Mouse (Mus musculus) kidney, embryonic 14.5 days (tissue): Measurements from ENCODE around the gene Cox19. TPM values are rescaled to one million over a fixed set of nuclear protein-coding genes. Genes with fewer than 3 reads are reported as not detected.

Experiments
- ATAC-seq: fragments of 200-750 bp; cut with Nextera tagmentation; 2 replicates; pipeline ENCODE4 v1.8.0; 2017; ENCODE audit warnings: moderate number of reproducible peaks, mild to moderate bottlenecking, moderate TSS enrichment, moderate library complexity; ENCODE audit not compliant: low FRiP score, low TSS enrichment
- H3K27ac ChIP-seq: fragments of 300-500 bp; sonication (generic); 2 replicates; pipeline ENCODE4 v1.5.1; 2014; ENCODE audit warnings: low read depth, mild to moderate bottlenecking, low read length, moderate library complexity, mixed read lengths
- H3K27me3 ChIP-seq: fragments of 300-500 bp; sonication (generic); 2 replicates; pipeline ENCODE4 v1.6.1; 2014; ENCODE audit warnings: mild to moderate bottlenecking, low read length; ENCODE audit not compliant: control insufficient read depth, insufficient read depth
- H3K36me3 ChIP-seq: fragments of 300-500 bp; sonication (generic); 2 replicates; pipeline ENCODE4 v1.6.1; 2014; ENCODE audit warnings: low read length, mixed read lengths; ENCODE audit not compliant: control insufficient read depth, insufficient read depth
- H3K4me1 ChIP-seq: fragments of 300-500 bp; sonication (generic); 2 replicates; pipeline ENCODE4 v1.6.1; 2014; ENCODE audit warnings: low read length, mixed read lengths; ENCODE audit not compliant: control insufficient read depth, insufficient read depth
- H3K4me2 ChIP-seq: fragments of 300-500 bp; sonication (generic); replicated peaks from 2 replicates; pipeline ENCODE4 v1.6.1; 2014; ENCODE audit warnings: low read depth, mild to moderate bottlenecking, low read length
- H3K4me3 ChIP-seq: fragments of 300-500 bp; sonication (generic); 2 replicates; pipeline ENCODE4 v1.5.1; 2014; ENCODE audit warnings: mild to moderate bottlenecking, low read length
- H3K9ac ChIP-seq: fragments of 300-500 bp; sonication (generic); 2 replicates; pipeline ENCODE4 v1.6.1; 2014; ENCODE audit warnings: low read depth, mild to moderate bottlenecking, low read length, moderate library complexity
- H3K9me3 ChIP-seq: fragments of 300-500 bp; sonication (generic); 2 replicates; pipeline ENCODE4 v1.6.1; 2016; ENCODE audit warnings: low read length; ENCODE audit not compliant: control insufficient read depth
- WGBS: fragments of 180-500 bp; shearing (Covaris S2); extraction: QIAGEN DNeasy Blood & Tissue Kit; methylation state at CpG from one replicate; pipeline ENCODE4 v1.1.7; 2014; 5-methylcytosine and 5-hydroxymethylcytosine counted together
- polyA plus RNA-seq: library from polyadenylated mRNA; unstranded; fragments of >200 nt; fragmentation: Nextera tagmentation; extraction: Ambion mirVana; gene quantifications from 2 replicates; pipeline ENCODE4 v1.2.1, GENCODE M21; 2014

Cox19 gene
- polyA plus RNA-seq, 1 experiment from 2014 or later: 105 TPM

DNA sequence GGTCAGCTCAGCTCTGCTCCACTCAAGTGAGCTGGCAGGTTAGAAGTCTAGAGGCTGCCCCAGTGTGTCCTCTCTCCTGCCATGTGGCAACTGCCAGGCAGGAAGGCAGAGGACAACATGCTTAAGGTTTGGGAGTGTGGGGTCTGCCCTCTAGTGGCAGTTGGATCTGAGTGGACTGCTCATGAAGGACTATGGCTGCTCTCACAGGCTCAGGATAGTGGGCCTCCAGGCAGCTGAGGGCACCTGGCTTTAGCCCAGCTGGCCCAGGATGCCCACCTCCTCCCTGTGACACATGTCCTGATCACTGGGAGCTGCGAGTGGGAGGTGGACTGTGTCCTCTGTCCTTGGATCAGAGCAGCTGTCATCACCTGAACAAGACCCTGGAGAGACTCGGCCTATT, 7.4 kb upstream of the Cox19 start:
- Histone ChIP-seq H3K4me1 (peaks cover 7% of the 10 kb centered on the region), H3K27me3 (no peaks in the 10 kb centered on the region), H3K36me3 (peaks cover 6% of the 10 kb centered on the region; the same call in 1 of the 2 replicates), H3K9me3 (no peaks in the 10 kb centered on the region), H3K4me2 (no peak overlapping the region), H3K4me3 (no peak overlapping the region), H3K27ac (no peak overlapping the region), H3K9ac (no peak overlapping the region)
- WGBS: 80% methylated on average over 2 of the region's 2 CpGs
- no peak for ATAC-seq

DNA sequence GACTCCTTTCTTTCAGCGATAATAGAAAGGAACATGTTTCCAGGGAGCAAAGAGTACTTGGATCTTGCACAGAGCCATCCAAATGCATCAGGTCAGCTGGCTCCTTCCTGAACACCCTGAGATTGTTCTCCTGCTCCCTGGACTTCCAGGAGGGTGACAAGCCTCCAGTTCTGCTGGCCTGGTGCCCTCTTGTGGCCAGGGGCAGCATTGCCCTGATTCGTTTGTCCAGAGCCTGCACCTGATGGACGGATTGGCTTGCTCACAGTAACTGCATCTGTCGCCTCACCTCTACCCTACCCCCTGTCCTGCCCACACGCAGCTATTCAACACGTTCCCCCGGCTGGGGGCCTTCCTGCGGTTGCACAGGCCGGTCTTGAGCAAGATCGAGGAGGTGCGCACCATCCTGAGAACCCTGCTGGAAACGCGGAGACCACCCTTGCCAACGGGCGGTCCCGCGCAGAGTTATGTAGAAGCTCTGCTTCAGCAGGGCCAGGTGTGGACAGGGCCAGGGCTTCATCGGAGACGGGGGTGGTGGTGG, 4.1 kb upstream of the Cox19 start:
- Histone ChIP-seq H3K4me2 (no peak overlapping the region), H3K27me3 (peaks cover 6% of the 10 kb centered on the region; the same call in 1 of the 2 replicates), H3K9me3 (no peaks in the 10 kb centered on the region), H3K36me3 (peaks cover 2% of the 10 kb centered on the region; the same call in 1 of the 2 replicates), H3K4me3 (no peak overlapping the region), H3K27ac (no peak overlapping the region), H3K9ac (no peak overlapping the region), H3K4me1 (peaks cover 13% of the 10 kb centered on the region)
- 34% methylated on average over 19 of the region's 19 CpGs for whole genome bisulfite sequencing
- ATAC-seq: no peak

DNA sequence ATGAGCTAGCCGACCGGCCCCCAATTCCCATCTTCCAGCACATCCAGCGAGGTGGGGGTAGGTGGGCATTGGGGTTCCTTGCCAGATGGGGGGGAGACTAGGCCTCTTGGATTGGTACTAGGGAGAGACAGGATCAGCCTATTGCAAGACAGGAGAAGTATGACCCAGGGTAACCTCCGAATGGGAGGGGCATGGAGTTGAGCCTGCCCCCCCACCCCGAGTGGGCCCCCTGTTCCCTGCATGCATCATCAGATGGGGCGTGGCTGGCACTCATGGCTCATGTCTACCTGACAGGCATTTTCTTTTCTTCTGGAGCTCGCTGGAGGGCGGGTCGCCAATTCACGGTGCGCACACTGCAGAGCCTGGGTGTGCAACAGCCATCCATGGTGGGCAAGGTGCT, 2.7 kb upstream of the Cox19 start:
- no peak overlapping the region for H3K4me2 ChIP-seq
- no peaks in the 10 kb centered on the region for H3K9me3 ChIP-seq
- no peak for ATAC-seq
- H3K27ac ChIP-seq: no peak overlapping the region
- H3K4me3 ChIP-seq: no peak overlapping the region
- WGBS: 87% methylated on average over 11 of the region's 11 CpGs
- H3K9ac ChIP-seq: no peak overlapping the region
- peaks cover 13% of the 10 kb centered on the region for H3K4me1 ChIP-seq
- H3K36me3 ChIP-seq: peaks cover 2% of the 10 kb centered on the region; the same call in 1 of the 2 replicates
- H3K27me3 ChIP-seq: peaks cover 6% of the 10 kb centered on the region; the same call in 1 of the 2 replicates

DNA sequence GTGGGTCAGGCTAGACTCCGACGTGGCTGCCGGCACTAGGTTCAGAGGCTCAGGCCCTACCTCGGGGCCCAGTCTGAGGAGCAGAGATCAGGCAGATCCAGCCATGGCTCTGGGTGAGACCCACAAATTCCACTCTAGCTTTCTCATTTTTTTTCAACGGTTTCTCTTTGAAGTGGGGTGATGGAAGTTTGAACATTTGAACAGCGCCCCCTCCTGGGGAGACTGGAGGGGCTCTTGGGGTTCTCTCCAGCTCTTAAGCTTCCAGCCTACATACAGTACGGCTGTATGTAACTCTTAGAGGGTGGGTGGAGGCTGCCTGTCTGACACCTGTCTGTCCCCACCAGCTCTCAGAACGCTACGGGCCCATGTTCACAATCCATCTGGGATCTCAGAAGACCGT, 2.3 kb upstream of the Cox19 start:
- H3K27ac ChIP-seq: no peak overlapping the region
- peaks cover 6% of the 10 kb centered on the region; the same call in 1 of the 2 replicates for H3K27me3 ChIP-seq
- no peak for ATAC-seq
- no peaks in the 10 kb centered on the region; the same call in 1 of the 2 replicates for H3K36me3 ChIP-seq
- H3K4me3 ChIP-seq: no peak overlapping the region
- H3K9ac ChIP-seq: no peak overlapping the region
- H3K4me1 ChIP-seq: peaks cover 13% of the 10 kb centered on the region
- no peaks in the 10 kb centered on the region for H3K9me3 ChIP-seq
- WGBS: 66% methylated on average over 10 of the region's 10 CpGs
- no peak overlapping the region for H3K4me2 ChIP-seq

DNA sequence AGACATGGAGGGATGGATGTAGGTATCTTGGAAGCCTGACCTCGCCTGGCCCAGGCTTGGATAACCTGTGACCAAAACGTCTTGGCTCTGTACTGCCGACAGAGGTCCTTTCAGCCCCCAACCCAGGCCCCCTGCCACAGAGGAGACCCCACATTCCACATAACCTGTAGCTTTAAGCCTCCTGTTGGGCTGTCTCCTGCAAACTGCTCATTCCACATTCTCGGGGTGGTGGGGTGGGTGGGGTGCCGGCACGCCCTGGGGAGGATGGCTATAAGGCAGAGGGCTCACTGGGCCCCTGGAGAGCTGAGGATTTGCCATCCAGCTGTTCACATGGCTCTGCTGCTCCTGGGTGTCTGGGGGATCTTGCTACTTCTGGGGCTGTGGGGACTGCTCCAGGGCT, 1.1 kb upstream of the Cox19 start, which contains the start of gene Cyp2w1:
Gene Cyp2w1, plus strand, starts transcription at position 301 of the 400 bp plus-strand sequence.
- Histone ChIP-seq H3K4me1 (peaks cover 13% of the 10 kb centered on the region), H3K9ac (no peak within 1 kb of the TSS), H3K4me2 (no peak within 1 kb of the TSS), H3K4me3 (no peak within 1 kb of the TSS), H3K36me3 (no peaks in the 10 kb centered on the region), H3K27ac (no peak within 1 kb of the TSS), H3K9me3 (no peaks in the 10 kb centered on the region), H3K27me3 (peaks cover 6% of the 10 kb centered on the region; the same call in 1 of the 2 replicates)
- 51% methylated on average over 6 of the region's 6 CpGs for WGBS
- ATAC-seq: no peak

DNA sequence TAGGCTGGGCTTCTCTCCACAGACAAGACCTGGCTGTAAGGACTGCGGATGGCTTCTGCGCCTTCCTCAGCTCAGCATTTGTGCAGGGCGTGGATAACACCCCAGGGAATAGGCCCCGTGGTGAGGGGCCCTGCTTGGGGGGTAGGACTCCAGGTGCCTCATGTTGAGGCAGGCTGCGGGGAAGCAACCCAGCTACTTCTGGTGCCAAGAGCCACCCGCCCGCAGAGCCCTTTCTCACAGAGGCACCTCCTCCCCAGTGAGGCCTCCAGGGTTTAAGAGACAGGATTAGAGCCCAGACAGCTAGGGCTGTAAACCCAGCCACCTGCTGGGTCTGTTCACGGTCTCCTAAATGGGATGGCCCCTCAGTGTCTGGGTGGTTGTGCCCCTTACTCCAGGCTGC, 410 bp upstream of the Cox19 start:
- no peak overlapping the region for H3K4me2 ChIP-seq
- no peaks in the 10 kb centered on the region for H3K9me3 ChIP-seq
- H3K4me3 ChIP-seq: no peak overlapping the region
- no peak overlapping the region for H3K27ac ChIP-seq
- ATAC-seq: no peak
- H3K27me3 ChIP-seq: peaks cover 6% of the 10 kb centered on the region; the same call in 1 of the 2 replicates
- H3K9ac ChIP-seq: no peak overlapping the region
- H3K36me3 ChIP-seq: no peaks in the 10 kb centered on the region
- peaks cover 9% of the 10 kb centered on the region for H3K4me1 ChIP-seq
- WGBS: 9% methylated on average over 8 of the region's 8 CpGs

DNA sequence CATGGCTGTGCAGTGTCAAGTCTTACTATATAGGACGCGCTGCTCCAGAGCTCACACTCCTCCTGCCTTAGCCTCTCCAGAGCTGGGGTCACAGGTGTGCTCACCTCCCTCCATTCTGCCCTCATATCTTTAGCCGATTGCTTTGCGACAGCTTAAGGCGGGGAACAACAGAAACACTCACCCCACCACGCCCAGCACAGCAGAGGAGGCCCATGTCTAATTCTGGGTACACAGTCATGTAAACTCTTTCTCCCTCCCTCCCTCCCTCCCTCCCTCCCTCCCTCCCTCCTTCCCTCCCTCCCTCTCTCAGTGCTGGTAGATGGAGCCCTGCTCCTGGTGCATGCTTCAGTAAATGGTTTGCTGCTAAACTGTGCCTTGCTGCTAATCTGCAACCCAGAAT, 1.5 kb downstream of the Cox19 start:
- ATAC-seq: no peak
- Histone ChIP-seq H3K27ac (no peak overlapping the region), H3K9ac (no peak overlapping the region), H3K4me2 (no peak overlapping the region), H3K9me3 (no peaks in the 10 kb centered on the region), H3K4me3 (no peak overlapping the region), H3K36me3 (no peaks in the 10 kb centered on the region), H3K27me3 (peaks cover 6% of the 10 kb centered on the region; the same call in 1 of the 2 replicates), H3K4me1 (peaks cover 9% of the 10 kb centered on the region)
- WGBS: 78% methylated on average over 6 of the region's 6 CpGs

DNA sequence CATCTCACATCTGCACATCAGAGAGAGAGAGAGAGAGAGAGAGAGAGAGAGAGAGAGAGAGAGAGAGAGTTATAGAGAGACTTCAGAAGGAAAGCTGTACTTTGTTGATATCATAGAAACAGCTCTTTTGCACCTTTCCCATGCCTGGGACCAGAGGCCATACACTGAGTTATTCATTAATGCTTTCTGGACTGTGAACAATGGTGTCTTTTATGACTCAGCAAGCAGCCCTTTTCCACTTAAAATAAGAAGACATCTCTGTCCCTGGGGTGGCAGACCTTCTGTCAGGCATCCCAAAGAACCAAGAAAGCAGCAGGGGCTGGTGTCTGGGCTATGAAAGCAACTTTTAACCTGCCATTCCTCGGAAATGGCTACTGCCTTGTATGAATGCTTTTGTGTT, 4.0 kb downstream of the Cox19 start:
- no peak overlapping the region for H3K4me2 ChIP-seq
- ATAC-seq: no peak
- peaks cover 6% of the 10 kb centered on the region; the same call in 1 of the 2 replicates for H3K27me3 ChIP-seq
- peaks cover 8% of the 10 kb centered on the region for H3K36me3 ChIP-seq
- peak overlapping the region; percentile 62; the same call in 1 of the 2 replicates for H3K27ac ChIP-seq
- no peak overlapping the region for H3K9ac ChIP-seq
- no peak overlapping the region for H3K4me3 ChIP-seq
- H3K4me1 ChIP-seq: peaks cover 19% of the 10 kb centered on the region
- H3K9me3 ChIP-seq: no peaks in the 10 kb centered on the region
- WGBS: 67% methylated on average over 1 of the region's 1 CpGs

DNA sequence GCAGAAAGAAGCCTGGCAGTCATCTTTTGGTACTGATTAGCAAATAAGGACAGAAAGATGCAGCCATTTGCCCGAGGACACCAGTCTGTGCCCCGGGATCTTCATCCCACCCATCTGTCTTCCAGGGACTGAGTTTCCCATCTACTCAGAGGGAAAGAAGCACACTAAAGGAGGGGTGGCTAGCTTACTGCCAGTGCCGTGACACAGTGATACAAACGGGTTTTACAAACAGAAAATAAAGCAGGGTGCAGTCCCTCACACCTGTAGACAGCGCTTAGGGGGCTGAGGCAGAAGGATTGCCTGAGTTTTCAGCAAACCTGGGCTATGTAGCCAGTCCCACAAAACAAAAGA, 5.9 kb downstream of the Cox19 start:
- ATAC-seq: peak; percentile 21
- peak overlapping the region; percentile 46; the same call in 1 of the 2 replicates for H3K9ac ChIP-seq
- no peaks in the 10 kb centered on the region for H3K27me3 ChIP-seq
- no peaks in the 10 kb centered on the region for H3K9me3 ChIP-seq
- H3K4me2 ChIP-seq: peak overlapping the region; percentile 89
- peaks cover 24% of the 10 kb centered on the region for H3K36me3 ChIP-seq
- H3K4me1 ChIP-seq: peaks cover 13% of the 10 kb centered on the region; the same call in 1 of the 2 replicates
- WGBS: 8% methylated on average over 5 of the region's 5 CpGs
- H3K4me3 ChIP-seq: peak overlapping the region; percentile 93
- no peak overlapping the region; the same call in 1 of the 2 replicates for H3K27ac ChIP-seq
